Mouse (Mus musculus): Measurements from ENCODE around the gene Clcn1. TPM values are rescaled to one million over a fixed set of nuclear protein-coding genes. Genes with fewer than 3 reads are reported as not detected.

Clcn1 gene
- polyA plus RNA-seq, 1 experiment from 2014 or later, result not detected

DNA sequence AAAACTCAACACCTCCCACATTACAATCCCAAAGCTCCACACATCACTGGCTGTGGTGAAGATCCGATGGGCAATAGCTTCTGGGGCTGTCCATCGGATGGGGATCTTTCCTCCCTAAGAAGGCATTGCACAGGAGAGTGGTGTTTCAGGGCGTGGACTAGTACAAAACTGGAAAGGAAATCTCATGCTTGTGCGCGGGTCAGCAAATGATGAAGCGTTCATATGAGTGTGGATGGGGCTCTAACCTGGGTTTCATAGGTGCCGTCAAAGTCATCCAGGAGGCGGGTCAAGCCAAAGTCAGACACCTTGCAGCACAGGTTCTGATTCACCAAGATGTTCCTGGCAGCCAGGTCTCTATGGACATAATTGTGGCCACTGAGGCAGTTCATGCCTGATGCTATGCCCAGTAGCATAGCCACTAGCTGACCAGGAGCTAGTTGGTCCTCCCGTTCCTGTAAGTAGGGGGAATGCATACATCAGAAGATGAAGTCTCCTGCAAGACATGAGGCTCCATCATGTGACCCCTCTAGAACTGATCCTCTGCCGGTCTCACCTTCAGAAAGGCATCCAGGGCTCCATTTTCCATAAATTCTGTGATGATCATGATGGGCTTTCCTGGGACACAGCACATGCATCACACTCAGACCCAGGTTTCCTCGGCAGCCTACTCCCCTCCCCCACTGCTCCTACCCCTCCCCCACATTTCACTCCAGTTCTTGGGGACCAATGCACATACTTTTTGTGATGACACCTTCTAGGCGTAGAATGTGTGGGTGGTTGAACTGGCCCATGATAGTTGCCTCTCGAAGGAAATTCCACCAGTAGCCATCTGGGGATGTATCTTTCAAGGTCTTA is 74.8 kb downstream of the Clcn1 start:
- H3K4me3 ChIP-seq (ENCODE audit: low read depth, low read length), result no peak overlapping the region
- 76% methylated on average over 13 of the region's 13 CpGs for WGBS (ENCODE audit: insufficient replicate concordance)
- TF ChIP-seq CTCF (IDR thresholded peaks at IDR 0.05; ENCODE audit: low read depth) (no peak), EP300 (IDR thresholded peaks at IDR 0.05; ENCODE audit: low read depth) (no peak)
- H3K4me1 ChIP-seq (ENCODE audit: insufficient read depth), result no peaks in the 10 kb centered on the region; the same call in 1 of the 2 replicates
- ATAC-seq, result no peak
- H3K27me3 ChIP-seq (ENCODE audit: insufficient read depth, low read length), result no peaks in the 10 kb centered on the region
- H3K27ac ChIP-seq (ENCODE audit: low read depth), result no peak overlapping the region
- H3K36me3 ChIP-seq (replicated peaks; ENCODE audit: insufficient read depth, low read length), result peaks cover 55% of the 10 kb centered on the region
- no peaks in the 10 kb centered on the region for H3K9me3 ChIP-seq (ENCODE audit: low read length)
- no peak overlapping the region for H3K4me2 ChIP-seq (ENCODE audit: low read depth, low read length)
- no peak overlapping the region for H3K9ac ChIP-seq (replicated peaks)
- DNase-seq, result no peak

DNA sequence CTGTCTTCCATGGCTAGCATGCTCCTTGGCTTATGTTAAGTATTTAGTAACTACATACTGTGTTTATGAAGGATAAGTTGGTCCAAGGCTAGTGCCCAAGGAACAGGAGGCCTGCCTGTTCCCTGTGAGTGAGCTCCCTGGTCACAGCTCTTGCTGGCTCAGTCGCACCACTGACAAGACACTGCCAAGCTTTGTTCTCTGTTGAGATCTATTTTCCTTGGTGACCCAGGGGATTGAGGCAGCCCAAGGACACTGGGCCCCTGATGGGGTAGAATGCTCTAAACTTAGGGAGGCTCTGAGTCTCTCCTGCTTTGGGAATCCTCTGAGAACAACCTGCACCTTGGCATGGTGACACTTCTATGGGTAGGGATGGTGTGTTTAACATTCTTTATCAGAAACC is 75.6 kb downstream of the Clcn1 start:
- H3K4me2 ChIP-seq (ENCODE audit: low read depth, low read length), result no peak overlapping the region
- 75% methylated on average over 1 of the region's 1 CpGs for WGBS (ENCODE audit: insufficient replicate concordance)
- no peak overlapping the region for H3K4me3 ChIP-seq (ENCODE audit: low read depth, low read length)
- ATAC-seq, result no peak
- H3K9ac ChIP-seq (replicated peaks), result no peak overlapping the region
- H3K4me1 ChIP-seq (ENCODE audit: insufficient read depth), result no peaks in the 10 kb centered on the region
- no peak for TF ChIP-seq EP300 (IDR thresholded peaks at IDR 0.05; ENCODE audit: low read depth)
- TF ChIP-seq CTCF (IDR thresholded peaks at IDR 0.05; ENCODE audit: low read depth), result no peak
- no peaks in the 10 kb centered on the region for H3K9me3 ChIP-seq (ENCODE audit: low read length)
- DNase-seq, result no peak
- peaks cover 47% of the 10 kb centered on the region for H3K36me3 ChIP-seq (replicated peaks; ENCODE audit: insufficient read depth, low read length)
- no peaks in the 10 kb centered on the region for H3K27me3 ChIP-seq (ENCODE audit: insufficient read depth, low read length)
- H3K27ac ChIP-seq (ENCODE audit: low read depth), result no peak overlapping the region

DNA sequence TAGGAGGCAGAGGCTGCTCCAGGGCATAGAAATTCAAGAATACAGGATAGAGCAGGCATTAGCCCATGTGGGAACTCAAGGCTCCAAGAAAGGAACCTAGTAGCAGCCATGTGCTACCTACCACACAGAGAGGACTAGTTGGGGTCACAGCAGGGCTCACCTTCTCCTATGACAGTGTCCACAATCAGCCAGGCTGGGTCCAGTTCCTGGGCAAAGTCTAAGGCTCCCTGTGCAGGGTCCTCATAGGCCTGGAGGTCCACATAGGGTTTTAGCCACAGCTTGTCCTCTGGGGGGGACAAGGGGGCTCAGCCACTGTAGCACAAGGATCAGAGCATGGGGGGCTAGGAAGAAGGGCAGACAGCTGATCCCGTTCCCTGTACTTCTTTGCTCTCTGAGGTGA is 76.0 kb downstream of the Clcn1 start:
- no peaks in the 10 kb centered on the region for H3K4me1 ChIP-seq (ENCODE audit: insufficient read depth)
- DNase-seq (no peak), ATAC-seq (no peak)
- H3K36me3 ChIP-seq (replicated peaks; ENCODE audit: insufficient read depth, low read length), result peaks cover 43% of the 10 kb centered on the region
- no peak overlapping the region for H3K4me2 ChIP-seq (ENCODE audit: low read depth, low read length)
- no peak overlapping the region for H3K4me3 ChIP-seq (ENCODE audit: low read depth, low read length)
- H3K9ac ChIP-seq (replicated peaks), result no peak overlapping the region
- no peaks in the 10 kb centered on the region for H3K27me3 ChIP-seq (ENCODE audit: insufficient read depth, low read length)
- no peak overlapping the region for H3K27ac ChIP-seq (ENCODE audit: low read depth)
- TF ChIP-seq EP300 (IDR thresholded peaks at IDR 0.05; ENCODE audit: low read depth), result no peak
- TF ChIP-seq CTCF (IDR thresholded peaks at IDR 0.05; ENCODE audit: low read depth), result no peak
- 90% methylated on average over 1 of the region's 1 CpGs for whole genome bisulfite sequencing (ENCODE audit: insufficient replicate concordance)
- no peaks in the 10 kb centered on the region for H3K9me3 ChIP-seq (ENCODE audit: low read length)

DNA sequence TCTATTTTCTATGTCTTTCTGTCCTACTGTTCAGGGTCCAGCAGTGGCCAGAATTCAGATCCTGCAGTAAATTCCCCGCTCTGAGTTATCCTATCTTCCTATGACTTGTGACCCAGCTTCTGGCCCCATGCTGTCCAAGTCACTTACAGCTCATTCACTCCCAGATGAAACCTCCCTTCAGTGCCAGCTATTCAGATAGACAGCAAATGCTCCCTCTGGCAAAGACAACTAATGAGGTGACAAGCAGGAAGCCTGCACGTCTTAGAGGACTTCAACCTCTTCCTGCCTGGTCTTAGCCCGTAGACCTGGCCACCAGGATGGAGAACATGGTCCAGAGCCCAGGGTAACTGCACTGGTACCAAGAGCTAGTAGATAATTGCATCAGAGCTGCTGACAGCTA is 76.5 kb downstream of the Clcn1 start:
- Histone ChIP-seq H3K27me3 (ENCODE audit: insufficient read depth, low read length) (no peaks in the 10 kb centered on the region), H3K4me2 (ENCODE audit: low read depth, low read length) (no peak overlapping the region), H3K9me3 (ENCODE audit: low read length) (no peaks in the 10 kb centered on the region), H3K9ac (replicated peaks) (no peak overlapping the region), H3K4me1 (ENCODE audit: insufficient read depth) (no peaks in the 10 kb centered on the region), H3K36me3 (replicated peaks; ENCODE audit: insufficient read depth, low read length) (peaks cover 38% of the 10 kb centered on the region), H3K4me3 (ENCODE audit: low read depth, low read length) (no peak overlapping the region), H3K27ac (ENCODE audit: low read depth) (no peak overlapping the region)
- TF ChIP-seq CTCF (IDR thresholded peaks at IDR 0.05; ENCODE audit: low read depth), result no peak
- TF ChIP-seq EP300 (IDR thresholded peaks at IDR 0.05; ENCODE audit: low read depth), result no peak
- WGBS (ENCODE audit: insufficient replicate concordance), result 34% methylated on average over 3 of the region's 3 CpGs
- no peak for DNase-seq
- ATAC-seq, result no peak

DNA sequence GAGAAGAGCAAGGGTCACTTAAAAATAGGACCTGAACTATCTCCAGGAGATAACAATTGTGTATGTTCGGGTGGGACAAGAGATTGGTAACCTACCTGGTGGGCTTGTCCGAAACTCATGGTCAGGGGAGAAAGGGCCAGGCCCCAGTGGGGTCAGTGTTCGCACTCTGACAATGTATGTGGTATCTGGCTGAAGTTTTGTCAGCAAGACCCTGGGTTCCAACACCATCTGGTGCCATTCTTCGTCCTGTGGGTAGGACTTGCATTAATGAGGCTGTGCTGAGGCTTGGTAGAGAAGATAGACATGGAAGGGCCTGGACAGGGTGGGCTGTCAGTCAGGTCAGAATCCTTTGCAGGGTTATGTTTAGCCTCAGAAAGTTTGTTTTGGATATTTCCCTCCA is 77.6 kb downstream of the Clcn1 start:
- WGBS (ENCODE audit: insufficient replicate concordance), result 79% methylated on average over 4 of the region's 4 CpGs
- H3K36me3 ChIP-seq (replicated peaks; ENCODE audit: insufficient read depth, low read length), result peaks cover 34% of the 10 kb centered on the region
- H3K27me3 ChIP-seq (ENCODE audit: insufficient read depth, low read length), result no peaks in the 10 kb centered on the region
- no peak overlapping the region for H3K9ac ChIP-seq (replicated peaks)
- H3K27ac ChIP-seq (ENCODE audit: low read depth), result no peak overlapping the region
- DNase-seq (no peak), ATAC-seq (no peak)
- TF ChIP-seq CTCF (IDR thresholded peaks at IDR 0.05; ENCODE audit: low read depth) (no peak), EP300 (IDR thresholded peaks at IDR 0.05; ENCODE audit: low read depth) (no peak)
- H3K4me3 ChIP-seq (ENCODE audit: low read depth, low read length), result no peak overlapping the region
- H3K4me2 ChIP-seq (ENCODE audit: low read depth, low read length), result no peak overlapping the region
- no peaks in the 10 kb centered on the region for H3K4me1 ChIP-seq (ENCODE audit: insufficient read depth)
- no peaks in the 10 kb centered on the region for H3K9me3 ChIP-seq (ENCODE audit: low read length)

DNA sequence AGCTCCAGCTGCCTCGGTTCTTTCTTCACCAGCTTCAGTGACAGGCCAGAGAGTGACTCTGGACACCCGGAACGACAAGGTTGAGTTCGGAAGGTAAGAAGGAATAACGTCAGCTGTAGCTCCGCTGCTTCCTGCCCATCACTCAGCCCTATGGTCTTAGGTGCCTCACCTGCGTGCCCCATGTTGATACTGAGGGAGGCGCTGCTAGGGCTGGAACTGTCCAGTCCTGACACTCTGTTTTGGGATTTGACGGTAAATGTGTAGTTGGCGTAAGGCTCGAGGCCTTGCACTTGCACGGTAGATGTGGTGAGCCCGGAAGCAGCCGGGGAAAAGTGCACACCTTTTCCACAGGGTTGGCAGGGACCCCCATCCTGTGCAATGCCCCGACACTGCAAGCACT is 78.1 kb downstream of the Clcn1 start:
- Histone ChIP-seq H3K27me3 (ENCODE audit: insufficient read depth, low read length) (no peaks in the 10 kb centered on the region), H3K9ac (replicated peaks) (no peak overlapping the region), H3K9me3 (ENCODE audit: low read length) (no peaks in the 10 kb centered on the region), H3K27ac (ENCODE audit: low read depth) (no peak overlapping the region), H3K4me2 (ENCODE audit: low read depth, low read length) (no peak overlapping the region), H3K4me3 (ENCODE audit: low read depth, low read length) (no peak overlapping the region), H3K36me3 (replicated peaks; ENCODE audit: insufficient read depth, low read length) (peaks cover 29% of the 10 kb centered on the region), H3K4me1 (ENCODE audit: insufficient read depth) (peaks cover 2% of the 10 kb centered on the region; the same call in 1 of the 2 replicates)
- DNase-seq (no peak), ATAC-seq (no peak)
- 87% methylated on average over 15 of the region's 15 CpGs for WGBS (ENCODE audit: insufficient replicate concordance)
- TF ChIP-seq EP300 (IDR thresholded peaks at IDR 0.05; ENCODE audit: low read depth), result no peak
- no peak for TF ChIP-seq CTCF (IDR thresholded peaks at IDR 0.05; ENCODE audit: low read depth)
